Mouse (Mus musculus): Measurements from ENCODE around the gene 1700113H08Rik.

- TF ChIP-seq CTCF (IDR thresholded peaks at IDR 0.05; ENCODE audit: extremely low read depth, insufficient read depth, low read length) (no peak), POLR2A (IDR thresholded peaks at IDR 0.05; ENCODE audit: extremely low read depth, insufficient read depth, low read length) (no peak)
Measured at GRCm38 (mm10) chr10:87198720-87199119, 140.9 kb downstream of the 1700113H08Rik start.

All from cortical plate, adult 2 months (tissue).